Mouse (Mus musculus): Measurements from ENCODE around the gene Ap4s1.
A peak's percentile ranks its signal among the peaks of the same experiment; 100 is the strongest.
"Not testable (repeated sequence)": the region's sequence is repeated elsewhere in the genome, so short reads cannot be mapped to it uniquely, and the experiment has no call there.

Ap4s1 gene

DNA sequence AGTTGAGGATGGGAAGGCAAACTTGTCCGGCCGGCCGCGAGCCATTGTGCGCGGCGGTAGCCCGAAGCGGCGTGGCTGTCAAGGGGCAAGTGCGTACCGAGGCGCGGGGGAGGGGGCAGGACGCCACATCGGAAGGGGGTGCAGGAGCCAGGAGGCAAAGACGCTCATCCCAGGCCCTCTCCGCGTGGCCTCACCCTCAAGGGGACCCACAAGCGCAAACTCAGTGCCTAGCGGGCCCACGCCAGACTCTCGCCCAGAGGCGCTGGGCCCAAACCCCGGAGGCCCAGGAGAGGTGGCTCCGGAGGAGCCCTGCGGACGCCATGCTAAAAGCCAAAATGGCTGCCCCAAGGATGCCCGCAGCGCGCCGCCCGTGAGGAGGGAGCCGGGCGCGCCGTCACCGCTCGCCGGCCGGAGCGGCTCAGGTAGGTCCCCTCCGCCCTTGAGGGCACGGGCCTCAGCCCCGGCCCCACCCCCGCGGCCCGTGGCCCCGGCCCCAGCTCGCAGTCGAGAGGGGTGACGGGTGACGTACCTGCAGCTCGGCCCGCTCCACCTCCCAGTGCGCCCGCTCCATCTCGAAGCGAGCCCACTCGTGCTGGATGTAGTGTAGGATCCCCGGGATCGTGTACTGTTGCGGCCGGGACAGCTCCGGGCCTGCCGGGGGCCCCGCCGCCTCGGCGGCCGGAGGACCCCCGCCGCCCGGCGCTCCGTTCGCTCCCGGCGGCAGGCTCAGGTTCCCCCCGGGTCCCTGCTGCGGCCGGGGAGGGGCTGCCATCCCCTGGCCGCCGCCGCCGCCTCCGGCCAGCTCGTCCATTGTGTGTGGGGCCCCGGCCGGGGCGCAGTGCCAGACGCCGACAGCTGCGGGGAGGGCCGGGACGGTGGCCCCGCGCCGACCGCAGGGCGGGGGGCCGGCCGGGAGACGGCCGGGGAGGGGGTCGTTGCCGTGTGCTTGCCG, at the start of gene Ap4s1:
Gene Ap4s1 (plus strand): TSS at position 141 of the 952 bp plus-strand sequence.
- DNase-seq (ENCODE audit: low spot score): peak; percentile 38

DNA sequence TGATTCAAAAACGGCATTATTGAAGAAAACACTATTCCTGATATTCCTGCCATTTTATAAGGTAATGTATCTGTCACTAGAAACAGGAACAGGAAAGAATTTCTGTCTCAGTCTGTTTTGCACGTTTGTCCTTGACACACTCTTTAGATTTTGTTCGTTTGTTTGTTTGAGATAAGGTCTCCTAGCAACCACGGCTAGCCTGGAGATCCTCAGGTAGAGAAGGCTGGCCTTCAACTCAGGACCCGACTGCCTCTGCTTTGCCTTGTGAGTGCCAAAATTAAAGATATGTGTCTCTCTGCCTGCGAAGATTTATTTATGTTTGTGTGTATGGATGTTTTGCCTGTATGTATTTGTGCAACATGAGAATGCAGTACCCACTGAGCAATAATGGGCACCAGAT, 49.0 kb upstream of the Ap4s1 start:
- DNase-seq (ENCODE audit: low spot score): no peak

DNA sequence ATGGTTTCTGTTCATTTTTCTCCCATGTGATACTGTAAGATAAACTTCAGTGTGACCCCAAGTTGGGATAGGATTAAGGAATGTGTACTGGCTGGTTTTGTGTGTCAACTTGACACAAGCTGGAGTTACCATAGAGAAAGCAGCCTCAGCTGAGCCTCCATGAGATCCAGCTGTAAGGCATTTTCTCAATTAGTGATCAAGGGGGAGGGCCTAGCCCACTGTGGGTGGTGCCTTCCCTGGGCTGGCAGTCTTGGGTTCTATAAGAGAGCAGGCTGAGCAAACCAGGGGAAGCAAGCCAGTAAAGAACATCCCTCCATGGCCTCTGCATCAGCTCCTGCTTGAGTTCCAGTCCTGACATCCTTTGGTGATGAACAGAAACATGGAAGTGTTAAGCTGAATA, 41.4 kb upstream of the Ap4s1 start:
- DNase-seq (ENCODE audit: low spot score): not testable (repeated sequence)

DNA sequence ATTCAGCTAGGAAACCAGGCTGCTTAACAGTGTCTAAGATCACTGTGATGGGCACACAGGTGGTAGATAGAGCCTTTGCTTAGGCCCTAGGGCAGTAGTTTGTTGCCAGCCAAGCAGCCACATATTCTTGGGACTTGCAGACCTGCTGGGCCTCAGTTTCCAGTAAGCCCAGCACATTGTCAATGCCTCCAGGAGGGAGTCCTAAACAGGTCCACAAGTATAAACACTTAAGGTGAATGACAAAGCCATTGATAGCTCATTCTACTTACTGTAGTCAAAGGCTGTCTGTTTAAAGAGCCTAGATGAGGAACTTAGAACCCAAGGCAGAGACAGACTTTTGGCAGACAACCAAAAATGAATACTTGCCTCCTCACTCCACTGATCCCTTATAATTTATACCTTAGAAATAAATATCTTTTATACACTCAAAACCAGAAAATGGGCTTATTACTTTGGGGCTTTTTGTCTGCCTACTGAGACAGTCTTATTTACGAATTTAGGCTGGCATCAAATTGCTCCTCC, 34.8 kb upstream of the Ap4s1 start:
- no peak for DNase-seq (ENCODE audit: low spot score)

DNA sequence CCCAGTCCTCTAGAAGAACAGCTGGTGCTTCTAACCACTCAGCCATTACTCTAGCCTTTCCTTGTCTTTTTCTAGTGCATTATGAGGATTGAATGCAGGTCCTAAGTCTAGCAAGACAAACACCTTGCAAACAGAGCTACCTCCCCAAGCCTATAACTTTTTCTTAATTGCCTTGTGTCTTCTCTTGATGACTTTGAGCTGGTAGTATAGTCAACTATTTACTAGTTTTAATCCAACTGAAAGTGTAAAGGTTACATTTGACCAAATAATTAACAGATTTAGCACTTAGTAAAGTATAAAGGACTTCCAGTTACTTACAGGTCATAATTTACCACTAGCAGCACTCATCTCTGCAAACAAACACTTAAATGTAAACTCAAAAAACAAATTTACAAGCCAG, 27.8 kb upstream of the Ap4s1 start:
- DNase-seq (ENCODE audit: low spot score): no peak

DNA sequence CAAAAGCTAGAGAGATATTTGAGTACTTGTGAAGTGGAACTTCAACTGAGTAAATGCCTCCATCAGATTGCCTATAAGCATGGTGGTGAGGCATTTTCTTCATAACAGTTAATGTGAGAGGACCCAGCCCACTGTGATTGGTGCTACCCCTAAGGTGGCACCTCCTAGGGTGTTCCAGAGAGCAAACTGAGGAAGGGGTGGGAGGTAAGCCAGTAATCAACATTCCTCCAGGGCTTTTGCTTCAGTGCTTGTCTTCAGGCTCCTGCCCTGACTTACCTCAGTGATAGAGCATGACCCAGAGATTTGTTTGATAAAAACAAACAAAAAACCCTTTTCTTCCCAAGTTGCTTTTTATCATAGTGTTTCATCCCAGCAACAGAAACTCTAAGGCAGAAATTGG, 26.9 kb upstream of the Ap4s1 start:
- no peak for DNase-seq (ENCODE audit: low spot score)

DNA sequence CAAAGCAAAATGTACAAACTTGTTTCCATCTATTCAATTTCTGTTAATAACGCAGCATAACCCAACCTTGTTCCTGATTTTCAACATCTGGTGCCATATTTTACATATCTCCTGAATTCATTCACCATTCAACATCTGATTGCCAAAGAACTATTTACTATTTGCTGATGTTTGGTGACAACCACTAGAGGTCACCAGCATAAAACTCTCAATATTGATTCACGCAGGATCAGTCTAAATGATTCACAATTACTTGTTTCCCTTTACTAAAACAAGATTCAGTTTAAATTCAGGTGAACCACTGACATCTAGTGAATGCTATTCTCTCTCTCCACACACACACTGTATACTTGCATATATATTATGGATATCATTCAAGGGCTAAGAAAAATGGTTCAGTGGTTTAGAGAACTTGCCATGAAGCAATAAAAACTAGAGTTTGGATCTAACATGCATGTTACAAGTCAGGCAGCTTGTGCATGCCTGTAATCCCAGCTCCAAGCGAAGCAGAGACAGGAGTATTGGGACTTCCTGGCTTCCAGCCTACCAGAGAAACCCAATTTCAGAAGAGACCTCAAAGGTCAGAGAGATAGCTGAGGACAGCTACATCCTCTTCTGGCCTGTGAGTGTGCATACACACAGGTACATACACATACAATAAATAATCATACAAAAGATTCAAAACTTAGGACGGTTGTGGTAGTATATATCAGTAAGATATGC, 24.0 kb upstream of the Ap4s1 start:
- DNase-seq (ENCODE audit: low spot score): no peak

DNA sequence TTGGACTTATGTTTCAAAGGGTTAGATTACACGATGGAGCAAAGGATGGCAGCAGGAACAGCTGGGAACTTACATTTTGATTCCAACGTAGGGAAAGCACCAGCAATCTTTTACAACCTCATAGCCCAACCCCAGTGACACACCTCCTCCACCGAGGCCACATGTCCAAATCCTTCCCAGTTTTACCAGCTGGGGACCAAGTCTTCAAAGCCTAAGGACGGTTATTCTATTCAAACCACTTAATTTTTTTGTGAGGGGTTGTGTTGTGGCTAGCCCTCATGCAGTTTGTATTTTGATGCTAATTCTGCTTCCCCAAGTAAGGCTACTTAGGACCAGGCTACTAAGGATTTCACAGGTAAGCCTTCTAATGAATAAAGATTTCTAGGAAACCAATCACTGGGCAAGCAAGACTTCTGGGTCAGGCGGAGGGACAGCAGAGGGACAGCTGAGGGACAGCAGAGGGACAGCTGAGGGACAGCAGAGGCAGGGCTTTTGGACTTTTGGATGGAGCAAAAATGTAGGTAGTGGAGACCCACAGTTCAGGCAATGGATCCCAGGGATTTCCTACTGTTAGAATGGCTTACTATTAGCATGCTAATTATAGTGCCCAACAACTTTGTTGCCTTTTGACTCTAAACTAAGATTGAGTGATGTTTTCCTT, 19.5 kb upstream of the Ap4s1 start:
- no peak for DNase-seq (ENCODE audit: low spot score)

DNA sequence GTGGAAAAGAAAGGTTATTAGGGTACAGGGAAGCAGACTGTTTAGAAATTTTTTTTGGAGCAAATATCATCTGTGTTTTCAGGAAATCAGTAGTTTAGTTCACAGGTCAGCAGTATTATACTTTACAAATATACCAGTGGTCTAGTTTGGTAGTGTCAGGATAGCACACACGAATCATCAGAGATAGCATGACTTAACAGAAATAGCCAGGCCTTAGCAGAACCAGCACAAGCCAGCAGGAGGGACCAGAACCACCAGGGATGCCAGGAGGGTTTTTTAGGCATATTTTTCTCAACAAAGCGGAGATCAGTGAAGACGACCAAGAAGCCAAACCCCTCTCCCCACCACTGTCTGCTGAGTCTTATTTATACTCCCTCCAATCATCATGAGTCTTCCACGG, 17.6 kb upstream of the Ap4s1 start:
- DNase-seq (ENCODE audit: low spot score): no peak

DNA sequence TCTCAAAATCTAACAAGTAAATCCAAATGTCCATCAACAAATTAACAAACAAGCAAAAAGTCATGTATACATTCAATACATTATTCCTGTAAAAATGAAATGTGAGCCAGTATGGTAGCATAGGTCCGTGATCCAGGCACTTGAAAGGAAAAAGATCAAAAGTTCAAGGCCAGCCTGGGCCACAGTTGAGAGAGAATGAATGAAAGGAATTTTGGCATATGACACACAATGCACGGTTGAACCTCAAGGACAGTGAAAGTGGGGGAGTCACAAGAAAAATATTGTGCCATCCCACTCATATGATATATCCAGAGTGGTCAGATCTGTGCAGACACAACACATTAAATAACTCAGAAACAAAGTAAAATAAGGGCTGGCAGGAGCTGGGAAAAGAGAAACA, 14.4 kb upstream of the Ap4s1 start:
- no peak for DNase-seq (ENCODE audit: low spot score)

DNA sequence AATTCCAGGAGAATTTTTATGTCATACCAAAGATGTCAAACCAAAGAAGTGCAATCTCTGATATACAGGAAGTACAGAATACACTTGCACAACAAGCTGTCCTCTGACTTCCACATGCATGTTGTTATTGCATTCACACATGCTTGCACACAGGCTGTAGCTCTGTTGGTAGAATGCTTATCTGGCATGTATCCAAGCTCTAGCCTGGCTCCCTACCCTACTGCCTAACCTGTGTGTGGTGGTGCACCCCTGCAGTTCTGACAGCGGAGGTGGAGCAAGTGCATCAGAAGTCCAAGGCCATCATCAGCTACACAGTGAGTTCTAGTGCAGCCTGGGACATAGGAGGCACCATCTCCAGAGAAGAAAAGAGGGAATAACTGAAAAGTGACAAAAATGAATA, 12.0 kb upstream of the Ap4s1 start:
- DNase-seq (ENCODE audit: low spot score): no peak

DNA sequence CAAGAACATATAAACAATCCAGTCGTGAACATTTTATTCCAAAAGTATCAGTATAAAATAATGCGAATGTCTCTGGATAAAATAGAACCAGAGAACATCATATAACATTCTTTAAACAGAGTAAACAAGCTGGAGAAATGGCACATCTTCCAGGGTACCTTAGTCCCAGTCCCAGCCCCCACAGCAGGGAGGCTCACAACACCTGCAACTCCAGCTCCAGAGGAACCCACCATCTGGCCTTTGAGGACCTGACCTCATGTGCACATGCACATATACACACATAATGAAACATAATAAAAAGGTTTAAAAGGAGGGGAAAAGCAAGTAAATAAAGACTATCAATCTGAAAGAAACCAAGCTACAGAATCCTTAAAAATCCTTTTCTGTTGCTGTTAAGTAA, 2.3 kb upstream of the Ap4s1 start:
- DNase-seq (ENCODE audit: low spot score): no peak

DNA sequence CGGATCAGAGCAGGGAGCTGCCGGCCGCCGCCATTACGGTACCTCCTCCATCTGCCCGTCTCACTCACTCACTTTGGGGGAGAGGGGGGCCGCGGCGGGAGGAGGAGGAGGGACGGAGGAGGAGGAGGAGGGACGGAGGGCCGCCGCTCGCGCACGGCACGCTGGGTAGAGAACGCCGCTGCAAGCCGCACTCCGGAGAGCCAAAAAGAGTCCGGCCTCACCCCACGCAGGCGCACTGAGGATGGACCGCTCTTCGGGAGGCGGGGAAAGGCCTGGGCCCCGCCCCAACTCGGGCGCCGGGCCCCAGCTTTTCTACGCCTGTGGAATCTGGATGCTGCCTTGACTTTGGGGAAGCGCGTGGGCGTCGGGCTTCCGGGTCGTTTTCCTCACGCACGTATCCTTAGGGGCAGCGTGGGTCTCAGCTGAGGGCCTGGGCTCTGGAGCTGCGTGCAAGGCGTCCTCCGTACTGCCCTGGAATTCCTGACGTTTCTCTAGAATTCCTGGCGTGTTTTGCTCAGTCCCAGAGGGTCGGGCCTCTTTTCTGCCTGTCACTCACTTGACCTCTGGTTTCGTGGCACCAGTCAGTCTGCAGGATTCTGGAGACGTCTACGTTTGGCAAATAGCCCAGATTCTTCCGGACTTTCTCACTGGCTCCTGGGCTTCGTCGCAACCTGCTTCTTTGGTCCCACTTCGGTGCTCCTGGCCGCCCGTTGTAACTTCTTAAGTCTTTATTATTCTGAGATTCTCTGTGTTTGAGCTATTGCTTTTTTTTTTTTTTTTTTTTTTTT, 1.2 kb downstream of the Ap4s1 start, which contains the start of gene Strn3:
Gene Strn3 (minus strand): TSS at position 53 of the 788 bp plus-strand sequence.
- DNase-seq (ENCODE audit: low spot score): peak; percentile 89

DNA sequence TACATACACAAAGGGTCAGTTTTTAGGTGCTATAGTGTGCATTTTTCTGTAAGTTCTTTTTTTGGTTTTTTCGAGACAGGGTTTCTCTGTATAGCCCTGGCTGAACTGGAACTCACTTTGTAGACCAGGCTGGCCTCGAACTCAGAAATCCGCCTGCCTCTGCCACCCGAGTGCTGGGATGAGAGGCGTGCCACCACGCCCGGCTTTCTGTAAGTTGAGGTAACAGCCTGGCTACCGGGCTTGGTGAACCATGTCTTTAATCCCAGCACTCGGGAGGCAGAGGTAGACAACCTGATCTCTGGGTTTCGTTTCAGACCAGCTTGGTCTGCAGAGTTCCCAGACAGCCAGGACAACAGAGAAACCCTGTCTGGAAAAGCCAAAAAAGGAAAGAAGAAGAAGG, 2.0 kb downstream of the Ap4s1 start:
- not testable (repeated sequence) for DNase-seq (ENCODE audit: low spot score)

DNA sequence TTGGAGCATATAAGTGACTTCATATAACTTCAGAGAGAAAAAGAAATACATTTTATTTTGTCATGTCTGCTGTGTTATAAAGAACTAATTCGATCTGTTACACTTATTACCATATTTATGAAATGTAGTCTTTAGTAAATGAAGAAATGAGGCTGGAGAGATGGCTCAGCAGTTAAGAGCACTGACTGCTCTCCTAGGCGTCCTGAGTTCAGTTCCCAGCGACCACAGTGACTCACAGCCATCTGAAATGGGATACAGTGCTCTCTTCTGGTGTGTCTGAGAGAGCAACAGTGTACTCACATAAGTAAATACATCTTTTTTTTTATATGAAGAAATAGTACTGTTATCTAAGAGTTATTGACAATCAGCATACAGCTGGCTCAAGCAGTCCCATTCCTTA, 2.6 kb downstream of the Ap4s1 start:
- DNase-seq (ENCODE audit: low spot score): no peak

DNA sequence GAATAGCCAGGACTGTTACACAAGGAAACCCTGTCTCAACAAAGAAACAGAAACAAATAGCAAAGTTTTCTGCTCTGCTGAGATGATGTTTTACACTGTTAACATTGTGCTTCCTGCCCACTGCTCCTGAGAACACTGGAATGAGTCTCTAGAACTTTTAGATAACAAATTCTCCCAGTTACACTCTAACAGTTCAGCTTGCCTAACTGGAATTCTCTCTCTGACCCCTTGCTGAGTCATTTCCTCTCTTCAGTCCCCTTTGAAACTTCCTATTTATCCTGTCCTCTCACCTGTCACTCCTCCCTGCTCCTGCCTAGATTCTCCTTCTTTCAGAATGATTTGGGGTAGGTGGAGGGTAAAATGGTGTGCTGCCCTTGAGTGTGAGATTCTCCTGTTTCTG, 3.3 kb downstream of the Ap4s1 start:
- DNase-seq (ENCODE audit: low spot score): no peak

DNA sequence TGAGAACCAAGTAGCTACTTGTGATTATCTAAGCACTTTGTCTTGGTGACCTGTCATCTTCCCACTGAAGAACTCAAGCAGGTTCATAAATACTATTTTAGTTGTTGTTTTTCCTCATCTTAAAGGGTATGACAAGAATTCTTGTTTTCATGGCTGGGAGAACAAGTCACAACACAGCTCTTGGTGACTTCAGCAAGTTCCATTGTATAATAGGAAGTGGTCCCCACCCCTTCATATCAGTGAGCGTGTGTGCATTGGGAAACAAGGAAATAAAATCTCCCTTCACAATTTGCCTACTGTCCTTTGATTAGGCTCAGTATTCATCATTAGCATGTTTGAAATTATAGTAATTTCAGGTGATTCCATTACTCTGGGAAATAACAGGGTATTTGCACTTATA, 4.1 kb downstream of the Ap4s1 start:
- DNase-seq (ENCODE audit: low spot score): no peak

DNA sequence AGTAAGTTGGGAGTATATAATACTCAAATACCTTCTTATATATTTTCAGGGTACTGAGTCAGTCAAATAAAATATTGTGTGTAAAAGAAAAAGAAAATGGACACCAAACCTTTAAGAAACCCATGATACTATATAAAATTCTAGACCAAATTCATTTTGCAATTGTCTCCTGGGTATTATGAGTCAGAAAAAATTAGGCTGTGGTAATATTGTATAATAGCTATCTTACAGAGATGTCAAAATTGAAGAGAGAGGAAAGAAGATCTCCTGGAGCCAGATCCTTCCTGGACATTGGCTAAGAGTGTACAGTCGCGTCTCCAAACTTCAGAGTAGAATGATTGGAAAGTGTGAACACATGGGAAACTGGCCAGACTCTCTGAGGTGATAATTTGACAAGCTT, 5.3 kb downstream of the Ap4s1 start:
- DNase-seq (ENCODE audit: low spot score): no peak

DNA sequence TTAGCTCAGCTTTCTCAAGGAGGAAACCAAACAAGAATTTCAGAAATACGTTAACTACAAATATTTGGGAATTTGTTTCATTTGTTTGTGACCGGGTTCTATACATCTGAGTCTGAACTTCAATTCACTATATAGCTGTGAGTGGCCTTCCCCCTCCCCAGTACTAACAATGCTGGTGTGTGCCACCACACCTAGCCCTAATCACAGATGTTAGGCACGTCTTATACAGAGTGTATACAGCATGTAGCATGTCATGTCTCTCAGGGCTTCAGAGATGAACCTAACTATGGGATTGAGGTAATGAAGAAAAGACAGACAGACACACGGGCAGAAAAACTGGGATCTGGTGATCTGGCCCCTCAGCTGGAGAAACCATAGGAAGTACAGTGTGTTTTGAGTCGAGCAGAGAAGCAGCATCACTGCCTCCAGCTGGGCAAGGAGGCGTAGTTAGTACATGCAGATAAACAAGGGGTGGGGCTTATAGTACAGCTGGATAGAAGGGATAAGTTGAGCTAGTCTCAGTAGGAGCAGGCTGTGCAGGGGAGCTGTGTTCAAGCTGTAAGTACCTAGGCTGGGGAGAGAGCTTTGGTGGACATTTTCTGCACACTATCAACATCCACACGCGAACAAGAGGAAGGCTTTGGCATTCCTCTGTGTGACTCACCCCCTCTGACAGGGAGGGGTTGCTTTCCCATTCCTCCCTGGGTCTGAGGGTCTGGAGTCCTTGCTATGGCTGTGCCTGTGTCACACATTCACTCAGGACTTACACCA, 9.0 kb downstream of the Ap4s1 start:
- no peak for DNase-seq (ENCODE audit: low spot score)

DNA sequence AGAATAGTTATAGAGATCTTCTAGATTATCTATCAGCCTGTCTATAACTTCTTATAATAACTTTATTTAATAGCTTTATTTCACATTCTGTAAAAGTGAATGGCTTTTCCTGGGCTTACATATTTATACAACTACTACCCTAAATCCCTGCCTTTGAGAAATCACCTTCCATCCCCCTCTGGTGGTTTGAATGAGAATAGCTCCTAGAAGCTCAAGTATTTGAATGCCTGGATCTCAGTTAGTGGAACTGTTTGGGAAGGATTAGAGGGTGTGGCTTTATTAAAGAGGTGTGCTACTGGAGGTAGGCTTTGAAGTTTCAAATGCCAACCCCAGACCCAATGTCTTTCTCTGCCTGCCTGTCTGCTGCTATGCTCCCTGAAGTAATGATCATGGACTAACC, 10.9 kb downstream of the Ap4s1 start:
- DNase-seq (ENCODE audit: low spot score): no peak

DNA sequence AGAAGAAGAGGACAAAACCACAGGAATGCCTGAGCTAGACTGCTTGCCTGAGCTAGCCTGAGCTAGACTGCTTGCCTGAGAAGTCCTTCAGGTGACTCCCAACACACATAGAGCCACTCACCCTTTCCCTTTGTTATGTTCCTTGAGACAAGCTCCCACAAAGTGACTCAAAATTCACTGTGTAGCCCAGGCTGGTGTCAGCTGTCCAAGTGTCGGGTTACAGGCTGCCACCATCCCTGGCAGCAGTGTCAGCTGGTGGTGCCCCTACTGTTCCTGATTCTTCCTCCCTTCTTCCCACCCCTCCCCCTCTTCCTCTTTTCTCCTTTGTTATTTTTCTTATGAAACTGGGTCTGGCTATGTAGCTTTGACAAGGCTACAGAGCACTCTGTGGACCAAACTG, 13.0 kb downstream of the Ap4s1 start:
- DNase-seq (ENCODE audit: low spot score): no peak

Data from urinary bladder, postnatal 10 days (tissue).